In genomic region chr2:180894734-180895133, GRCm38 (mm10) we compare ENCODE assay signal across 8 mouse cellular contexts. TPM values are rescaled to one million over a fixed set of nuclear protein-coding genes. Genes with fewer than 3 reads are reported as not detected.
DNase-seq lines count a peak whose midpoint lies in the region; ATAC-seq lines count a peak whose summit lies in the region.

No protein-coding gene starts in this region.

- peak overlapping the region; percentile 99 for H3K27ac ChIP-seq in hindbrain, embryonic 11.5 days (ENCODE audit: low read depth, low read length)
- H3K27ac ChIP-seq in lung, embryonic 16.5 days (ENCODE audit: low read length) = no peak overlapping the region

- under 1% methylated on average over 13 of the region's 13 CpGs for WGBS in hindbrain, embryonic 11.5 days
- under 1% methylated on average over 13 of the region's 13 CpGs for WGBS in lung, embryonic 16.5 days

- peaks cover 7% of the 10 kb centered on the region; the same call in 1 of the 2 replicates for H3K27me3 ChIP-seq in hindbrain, embryonic 11.5 days (ENCODE audit: control insufficient read depth, insufficient read depth, low read length)
- peaks cover 69% of the 10 kb centered on the region for H3K27me3 ChIP-seq in lung, embryonic 16.5 days (ENCODE audit: control insufficient read depth, insufficient read depth, low read depth, low read length)

- peak overlapping the region; percentile 100 for H3K9ac ChIP-seq in hindbrain, embryonic 11.5 days (ENCODE audit: low read depth, low read length)
- H3K9ac ChIP-seq in lung, embryonic 16.5 days (ENCODE audit: low read length) = no peak overlapping the region

- peak overlapping the region; percentile 82 for H3K4me2 ChIP-seq in hindbrain, embryonic 11.5 days (replicated peaks; ENCODE audit: low read depth, low read length)
- no peak overlapping the region for H3K4me2 ChIP-seq in lung, embryonic 16.5 days (ENCODE audit: low read depth, low read length)

- H3K9me3 ChIP-seq in hindbrain, embryonic 11.5 days (ENCODE audit: control insufficient read depth, low read length) = no peaks in the 10 kb centered on the region
- H3K9me3 ChIP-seq in lung, embryonic 16.5 days (ENCODE audit: control insufficient read depth, low read length) = no peaks in the 10 kb centered on the region

- peak; percentile 64 for ATAC-seq in erythroblast, adult 5-6 weeks (replicated peaks; ENCODE audit: low FRiP score, poor library complexity, severe bottlenecking)
- ATAC-seq in hindbrain, embryonic 11.5 days (ENCODE audit: low FRiP score) = peak; percentile 33
- 0 out of 2 replicates have a peak, but pooled peaks have one; percentile 11 for ATAC-seq in lung, embryonic 16.5 days (ENCODE audit: low read depth)

- H3K36me3 ChIP-seq in hindbrain, embryonic 11.5 days (ENCODE audit: control insufficient read depth, insufficient read depth, low read length) = no peaks in the 10 kb centered on the region
- no peaks in the 10 kb centered on the region for H3K36me3 ChIP-seq in lung, embryonic 16.5 days (ENCODE audit: control insufficient read depth, insufficient read depth, low read length)

- H3K4me3 ChIP-seq in hindbrain, embryonic 11.5 days (ENCODE audit: low read depth, low read length) = peak overlapping the region; percentile 93
- peak overlapping the region; percentile 48 for H3K4me3 ChIP-seq in lung, embryonic 16.5 days (ENCODE audit: low read length)

- DNase-seq in ES-CJ7 (ENCODE audit: low read depth, low spot score) = peak; percentile 92
- DNase-seq in brain, embryonic 18.5 days (ENCODE audit: low read depth, low spot score) = peak; percentile 85
- DNase-seq in hindbrain, embryonic 11.5 days (ENCODE audit: low spot score) = peak; percentile 93
- peak; percentile 77 for DNase-seq in layer of hippocampus, adult 9-10 months (ENCODE audit: low spot score)
- DNase-seq in retina, adult 2 months (ENCODE audit: low read depth, low spot score) = peak; percentile 69
- peak; percentile 80 for DNase-seq in thymus, postnatal 14 days

- peaks cover 7% of the 10 kb centered on the region for H3K4me1 ChIP-seq in hindbrain, embryonic 11.5 days (replicated peaks; ENCODE audit: control insufficient read depth, insufficient read depth, low read length)
- peaks cover 15% of the 10 kb centered on the region for H3K4me1 ChIP-seq in lung, embryonic 16.5 days (replicated peaks; ENCODE audit: control insufficient read depth, insufficient read depth, low read length)

RNA-seq across cellular contexts. Expression of gene Ythdf1, which starts 26.0 kb away (rescaled TPM):
- total RNA-seq in erythroblast, adult 5-6 weeks (2015; ENCODE audit: low replicate concordance) = 15.0 and 17.3 TPM in 2 replicates
- 7.0 and 11.8 TPM in 2 replicates for total RNA-seq in erythroblast, adult 5-6 weeks (2017; ENCODE audit: low replicate concordance)
- 57.3 and 69.4 TPM in 2 replicates for polyA plus RNA-seq in hindbrain, embryonic 11.5 days (2014; fragmentation: Nextera tagmentation; extraction: Ambion mirVana)
- polyA plus RNA-seq in lung, embryonic 16.5 days (2015; fragmentation: Nextera tagmentation; extraction: Ambion mirVana) = 13.4 and 14.9 TPM in 2 replicates

RNA-seq across cellular contexts. Expression of gene Birc7, which starts 34.1 kb away (rescaled TPM):
- total RNA-seq in erythroblast, adult 5-6 weeks (2015; ENCODE audit: low replicate concordance) = not detected in 2 replicates
- not detected in 2 replicates for total RNA-seq in erythroblast, adult 5-6 weeks (2017; ENCODE audit: low replicate concordance)
- 0.49 and 0.65 TPM in 2 replicates for polyA plus RNA-seq in hindbrain, embryonic 11.5 days (2014; fragmentation: Nextera tagmentation; extraction: Ambion mirVana)
- 0.14 TPM in 1 of 2 replicates, not detected in the other for polyA plus RNA-seq in lung, embryonic 16.5 days (2015; fragmentation: Nextera tagmentation; extraction: Ambion mirVana)

RNA-seq across cellular contexts. Expression of gene Nkain4, which starts 59.8 kb away (rescaled TPM):
- total RNA-seq in erythroblast, adult 5-6 weeks (2015; ENCODE audit: low replicate concordance) = not detected in 2 replicates
- total RNA-seq in erythroblast, adult 5-6 weeks (2017; ENCODE audit: low replicate concordance) = not detected in 2 replicates
- polyA plus RNA-seq in hindbrain, embryonic 11.5 days (2014; fragmentation: Nextera tagmentation; extraction: Ambion mirVana) = 80.5 and 91.5 TPM in 2 replicates
- 98.4 and 106 TPM in 2 replicates for polyA plus RNA-seq in lung, embryonic 16.5 days (2015; fragmentation: Nextera tagmentation; extraction: Ambion mirVana)

Comparison
In these comparisons a context has a peak if more than half of its experiments do, and no peak if none do; other contexts are left out.
1. ATAC-seq: peak in every context shown above with its lines; median percentile 64 in erythroblast, adult 5-6 weeks; 33 in hindbrain, embryonic 11.5 days; 11 in lung, embryonic 16.5 days.